Mouse (Mus musculus): ENCODE measurements around the gene Phlda3. TPM values are rescaled to one million over a fixed set of nuclear protein-coding genes. Genes with fewer than 3 reads are reported as not detected.

Gene Phlda3
- total RNA-seq (2023) = not detected

GRCm38 (mm10) chr1:135765645-135766591 is at the start of gene Phlda3:
Gene Phlda3, plus strand, starts transcription at chr1:135766119.

DNA sequence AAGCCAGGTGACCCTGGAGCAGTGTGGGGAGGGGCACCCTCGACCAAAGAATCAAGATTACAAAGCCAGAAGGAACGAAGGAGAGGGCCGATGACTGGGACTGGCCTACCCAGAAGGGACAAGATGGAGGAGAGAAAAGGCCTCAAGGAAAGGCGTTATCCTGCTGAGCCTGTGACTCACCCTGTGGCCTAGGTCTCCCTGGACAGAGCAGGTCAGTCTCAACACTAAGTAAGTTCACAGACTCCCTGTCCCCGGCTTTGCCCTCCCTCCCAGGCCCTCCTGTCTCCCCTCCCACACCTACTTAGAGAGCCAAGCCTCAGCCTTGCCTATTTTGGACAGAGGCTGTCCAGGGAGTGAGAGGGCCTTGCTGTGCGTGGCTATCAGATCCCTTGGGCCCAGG is 45.9 kb upstream of the Phlda3 start, which contains the start of gene Csrp1:
Gene Csrp1 (plus strand): TSS at position 79 of the 400 bp plus-strand sequence.

DNA sequence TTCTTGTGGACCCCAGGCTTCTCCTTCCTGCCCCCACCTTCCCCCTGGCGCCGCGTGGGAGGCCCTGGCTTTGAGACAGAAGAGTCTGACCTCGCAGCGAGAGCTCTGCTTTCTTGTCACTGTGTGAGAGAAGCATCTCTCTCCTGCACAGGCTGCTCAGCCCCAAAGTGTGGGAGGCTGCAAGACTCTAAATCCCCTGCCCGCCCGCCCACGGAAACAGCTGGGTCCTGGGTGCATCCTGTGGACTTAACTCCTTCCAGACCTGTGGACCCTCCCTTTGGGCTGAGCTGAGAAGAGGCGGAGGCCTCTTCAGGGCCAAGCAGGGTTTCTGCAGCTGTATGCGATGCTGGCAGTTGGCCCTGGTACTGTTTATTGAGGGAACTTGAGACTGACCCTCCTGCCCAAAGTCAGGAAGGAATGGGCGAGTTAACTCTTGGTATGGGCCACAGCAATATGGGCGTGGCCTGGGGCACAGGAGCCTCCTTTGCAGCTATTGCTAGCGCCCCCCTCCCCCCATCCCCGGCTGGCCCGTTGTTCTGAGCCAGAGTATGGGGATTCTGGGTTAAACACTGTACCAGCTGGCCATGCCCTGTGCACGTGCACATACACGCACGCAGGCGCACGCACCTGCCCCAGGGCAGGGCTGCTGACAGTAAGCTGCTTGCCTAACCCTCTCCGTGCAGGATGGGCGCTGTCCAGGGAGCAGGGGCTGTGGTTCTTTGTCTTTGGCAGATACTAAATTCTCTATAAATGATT is 13.0 kb downstream of the Phlda3 start, which contains the start of gene Tnni1:
Gene Tnni1 (plus strand): TSS at position 655 of the 756 bp plus-strand sequence.

GRCm38 (mm10) chr1:135818481-135819086 is 52.7 kb downstream of the Phlda3 start, which contains the start of gene Lad1:
Gene Lad1, plus strand, starts transcription at chr1:135818598.

Other genes starting within 250 kb of the Phlda3 start
- 10 to 100 TPM; 16.5 to 24.9 TPM for gene Nav1, start 158.8 kb upstream of the Phlda3 start, total RNA-seq (2023)
- 10 to 100 TPM; 39.8 to 45.6 TPM for gene Csrp1, start 46.1 kb upstream of the Phlda3 start, total RNA-seq (2023)
- gene Tnni1, start 13.3 kb downstream of the Phlda3 start, total RNA-seq (2023) = not detected
- not detected for gene Lad1, start 52.5 kb downstream of the Phlda3 start, total RNA-seq (2023)
- not detected for gene Tnnt2, start 70.2 kb downstream of the Phlda3 start, total RNA-seq (2023)
- not detected for gene Pkp1, start 153.1 kb downstream of the Phlda3 start, total RNA-seq (2023)
- not detected for gene Igfn1, start 240.2 kb downstream of the Phlda3 start, total RNA-seq (2023)
- gene Tmem9, start 242.0 kb downstream of the Phlda3 start, total RNA-seq (2023) = 1 to 10 TPM; 1.5 to 4.4 TPM